Mouse (Mus musculus) myocyte (in vitro differentiated cells): ENCODE results near the gene Pycard.

ENCODE experiments used
- CEBPB ChIP-seq: IDR thresholded peaks from 2 replicates; pipeline ENCODE4 v1.6.1; 2011; ENCODE audit warnings: mild to moderate bottlenecking, moderate library complexity; ENCODE audit not compliant: poor library complexity, insufficient read depth, severe bottlenecking
- E2F4 ChIP-seq: IDR thresholded peaks from one replicate; pipeline ENCODE4 v1.6.1; 2011; ENCODE audit warnings: mild to moderate bottlenecking, control low read depth, moderate library complexity; ENCODE audit not compliant: insufficient read depth
- MAX ChIP-seq: IDR thresholded peaks from one replicate; pipeline ENCODE4 v1.6.1; 2011; ENCODE audit warnings: low read depth, mild to moderate bottlenecking, control low read depth
- MYOD1 ChIP-seq, 3 experiments: IDR thresholded peaks; one replicate each; pipeline ENCODE4 v1.6.1; 2011; ENCODE audit warnings: control low read depth in 2 of 3, low read depth in 2 of 3, mild to moderate bottlenecking in 2 of 3, moderate library complexity in 1 of 3; ENCODE audit not compliant: insufficient read length in 2 of 3, control insufficient read depth in 1 of 3
- MYOG ChIP-seq, 3 experiments: IDR thresholded peaks; one replicate each; pipeline ENCODE4 v1.6.1; 2011; ENCODE audit warnings: control low read depth in 2 of 3, low read depth in 2 of 3, mild to moderate bottlenecking in 2 of 3; ENCODE audit not compliant: insufficient read length in 2 of 3, control insufficient read depth in 1 of 3, insufficient read depth in 1 of 3
- POLR2A ChIP-seq: IDR thresholded peaks from one replicate; pipeline ENCODE4 v1.6.1; 2011; ENCODE audit warnings: low read depth, mild to moderate bottlenecking, control low read depth, moderate library complexity; ENCODE audit not compliant: insufficient read length
- POLR2AphosphoS2 ChIP-seq: IDR thresholded peaks from one replicate; pipeline ENCODE4 v1.6.1; 2011; ENCODE audit warnings: low read depth, control low read depth; ENCODE audit not compliant: insufficient read length
- REST ChIP-seq: IDR thresholded peaks from one replicate; pipeline ENCODE4 v1.6.1; 2011; ENCODE audit warnings: mild to moderate bottlenecking, control low read depth, moderate library complexity; ENCODE audit not compliant: insufficient read depth, insufficient read length
- SRF ChIP-seq: IDR thresholded peaks from one replicate; pipeline ENCODE4 v1.6.1; 2011; ENCODE audit warnings: low read depth; ENCODE audit not compliant: control insufficient read depth, insufficient read length
- TCF12 ChIP-seq: IDR thresholded peaks from one replicate; pipeline ENCODE4 v1.6.1; 2011; ENCODE audit warnings: mild to moderate bottlenecking, control low read depth; ENCODE audit not compliant: poor library complexity, insufficient read depth, severe bottlenecking
- TCF3 ChIP-seq: IDR thresholded peaks from one replicate; pipeline ENCODE4 v1.6.1; 2011; ENCODE audit warnings: low read depth, control low read depth; ENCODE audit not compliant: insufficient read length
- USF1 ChIP-seq: IDR thresholded peaks from one replicate; pipeline ENCODE4 v1.6.1; 2011; ENCODE audit warnings: low read depth, mild to moderate bottlenecking, control low read depth, moderate library complexity

- TF ChIP-seq POLR2A: no peak
- TF ChIP-seq USF1: no peak
- TF ChIP-seq CEBPB: no peak
- no peak for TF ChIP-seq TCF12
- TF ChIP-seq MAX: no peak
- no peak for TF ChIP-seq MYOD1 (IDR thresholded peaks at IDR 0.05; ENCODE audit: control insufficient read depth in 1 of 3, insufficient read length in 2 of 3, low read depth in 2 of 3)
- peak in 1 of 3 experiments; percentile 62 for TF ChIP-seq MYOG (IDR thresholded peaks at IDR 0.05; ENCODE audit: control insufficient read depth in 1 of 3, insufficient read depth in 1 of 3, insufficient read length in 2 of 3, low read depth in 2 of 3)
- no peak for TF ChIP-seq E2F4
- TF ChIP-seq POLR2AphosphoS2: no peak
- TF ChIP-seq REST: no peak
- TF ChIP-seq SRF: no peak
- no peak for TF ChIP-seq TCF3
Observed at GRCm38 (mm10) chr7:127946470-127947023, 47.1 kb downstream of the Pycard start, which contains the start of gene Prss36.
